Mouse (Mus musculus) frontal cortex, adult 2 months (tissue): ENCODE measurements around the gene Capn12. TPM values are rescaled to one million over a fixed set of nuclear protein-coding genes. Genes with fewer than 3 reads are reported as not detected.

ENCODE experiments used
- DNase-seq, 2 experiments: peaks; one replicate each; pipeline ENCODE4 v3.0.0; 2022; ENCODE audit warnings: low spot score in 1 of 2; ENCODE audit errors: extremely low spot score in 1 of 2
- polyA plus RNA-seq: library from polyadenylated mRNA; depleted of rRNA; stranded (reverse); fragments of >200 nt; gene quantifications from 2 replicates; pipeline ENCODE4 v1.2.3, GENCODE M21; 2012; rRNA removed

Capn12 gene
- polyA plus RNA-seq, 1 experiment = 1.00 TPM

DNA sequence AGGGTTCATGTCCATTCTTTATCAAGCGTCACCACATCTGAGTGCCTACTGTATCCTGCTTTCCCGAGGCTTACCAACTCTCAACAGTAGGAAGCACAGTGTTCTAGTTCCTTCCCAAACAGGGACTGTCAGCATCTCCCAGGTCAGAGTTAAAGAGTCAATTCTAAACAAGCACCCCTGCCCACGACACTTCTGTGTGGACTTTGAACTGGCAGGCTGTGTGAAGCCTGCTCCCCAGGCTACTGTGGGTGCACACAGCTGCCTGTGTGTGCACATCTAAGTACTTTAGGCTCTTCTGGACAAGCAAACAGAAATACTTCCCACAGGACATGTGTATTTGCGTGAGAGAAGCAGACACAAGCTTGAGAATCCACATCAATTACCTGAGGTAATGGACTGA is 60.3 kb downstream of the Capn12 start:
- no peak for DNase-seq

Other genes starting within 250 kb of the Capn12 start
- 28.9 and 35.7 TPM in 2 replicates for gene Fbxo27, start 188.6 kb upstream of the Capn12 start, polyA plus RNA-seq
- 3.4 and 4.3 TPM in 2 replicates for gene Fbxo17, start 164.6 kb upstream of the Capn12 start, polyA plus RNA-seq
- gene Mrps12, start 139.6 kb upstream of the Capn12 start, polyA plus RNA-seq = 92.4 and 109 TPM in 2 replicates
- 15.4 and 18.0 TPM in 2 replicates for gene Sars2, start 139.4 kb upstream of the Capn12 start, polyA plus RNA-seq
- 2.2 TPM in 2 replicates for gene Ccer2, start 125.2 kb upstream of the Capn12 start, polyA plus RNA-seq
- 206 and 223 TPM in 2 replicates for gene Sirt2, start 114.7 kb upstream of the Capn12 start, polyA plus RNA-seq
- 30.1 and 34.9 TPM in 2 replicates for gene Nfkbib, start 113.9 kb upstream of the Capn12 start, polyA plus RNA-seq
- gene Rinl, start 92.5 kb upstream of the Capn12 start, polyA plus RNA-seq = 1.7 and 2.4 TPM in 2 replicates
- 391 and 418 TPM in 2 replicates for gene Hnrnpl, start 72.9 kb upstream of the Capn12 start, polyA plus RNA-seq
- 93.7 and 106 TPM in 2 replicates for gene Ech1, start 56.2 kb upstream of the Capn12 start, polyA plus RNA-seq
- gene Lgals4, start 47.6 kb upstream of the Capn12 start, polyA plus RNA-seq = 10.7 and 13.4 TPM in 2 replicates
- 0.70 and 0.80 TPM in 2 replicates for gene Lgals7, start 17.6 kb upstream of the Capn12 start, polyA plus RNA-seq
- gene Actn4, start 80.9 kb downstream of the Capn12 start, polyA plus RNA-seq = 214 and 220 TPM in 2 replicates
- gene Eif3k, start 100.4 kb downstream of the Capn12 start, polyA plus RNA-seq = 311 and 352 TPM in 2 replicates
- 3.1 and 3.8 TPM in 2 replicates for gene Map4k1, start 100.6 kb downstream of the Capn12 start, polyA plus RNA-seq
- gene Ryr1, start 243.8 kb downstream of the Capn12 start, polyA plus RNA-seq = 10.1 and 12.2 TPM in 2 replicates